Mouse (Mus musculus): ENCODE results near the gene Baz1a.

Baz1a gene

DNA sequence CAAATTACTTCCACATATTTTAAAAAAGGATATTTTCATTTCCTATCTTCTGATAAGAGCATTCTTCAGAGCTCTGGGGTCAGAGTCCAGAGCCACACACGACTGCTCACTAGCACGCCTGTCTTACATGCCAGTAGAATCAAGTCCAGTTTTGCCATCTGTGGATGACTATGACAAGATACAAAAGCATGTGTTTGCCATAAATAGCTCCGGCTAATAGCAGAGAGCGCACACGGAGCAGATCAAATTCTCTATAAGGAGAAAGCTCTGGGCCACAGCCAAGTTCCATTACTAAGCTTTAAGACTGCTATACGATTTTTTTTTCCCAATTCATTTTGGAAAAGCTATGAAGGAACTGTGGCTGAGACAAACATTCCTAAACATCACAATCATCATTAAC lies 154.6 kb downstream of the Baz1a start:
- no peak for DNase-seq (ENCODE audit: low spot score)

DNA sequence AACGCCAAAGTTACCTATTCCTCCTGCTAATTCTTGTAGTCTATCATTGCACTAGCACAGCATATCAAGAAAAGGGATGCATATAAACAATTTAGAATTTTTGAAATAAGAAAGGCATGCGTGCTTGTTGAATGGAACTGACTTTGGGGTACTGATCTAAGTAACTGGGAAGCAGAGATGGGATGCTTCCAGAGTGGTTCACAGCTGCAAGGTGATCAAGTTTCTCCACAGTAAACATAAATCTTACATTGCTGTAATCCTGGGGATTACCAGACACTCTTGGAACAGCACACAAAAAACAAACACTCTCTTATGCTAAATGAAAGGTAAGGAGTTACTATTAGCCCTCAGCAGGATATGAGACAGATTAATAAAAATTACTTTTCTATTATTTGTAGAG lies 163.6 kb downstream of the Baz1a start:
- DNase-seq (ENCODE audit: low spot score), result no peak

- DNase-seq (ENCODE audit: low spot score), result no peak
Observed at GRCm38 (mm10) chr12:54844415-54844814, 169.7 kb downstream of the Baz1a start.

Measured in retina, embryonic 14.5 days (tissue).